Mouse (Mus musculus) lung, postnatal 0 days (tissue): ENCODE results near the gene Olfr1265. TPM values are rescaled to one million over a fixed set of nuclear protein-coding genes. Genes with fewer than 3 reads are reported as not detected.

Source experiments
- ATAC-seq: fragments of 200-750 bp; cut with Nextera tagmentation; 2 replicates; pipeline ENCODE4 v1.8.0; 2017; ENCODE audit warnings: moderate library complexity
- DNase-seq: peaks from one replicate; pipeline ENCODE4 v3.0.0-alpha.2; 2016; ENCODE audit warnings: low spot score
- H3K27ac ChIP-seq: fragments of 300-500 bp; sonication (generic); 2 replicates; pipeline ENCODE4 v1.5.1; 2014; ENCODE audit warnings: antibody characterized with exemption, mild to moderate bottlenecking, low read length, mixed read lengths
- H3K27me3 ChIP-seq: fragments of 300-500 bp; sonication (generic); replicated peaks from 2 replicates; pipeline ENCODE4 v1.6.1; 2014; ENCODE audit warnings: low read length, mixed read lengths; ENCODE audit not compliant: insufficient read depth
- H3K36me3 ChIP-seq: fragments of 300-500 bp; sonication (generic); 2 replicates; pipeline ENCODE4 v1.6.1; 2014; ENCODE audit warnings: low read length, mixed read lengths; ENCODE audit not compliant: insufficient read depth
- H3K4me1 ChIP-seq: fragments of 300-500 bp; sonication (generic); 2 replicates; pipeline ENCODE4 v1.6.1; 2014; ENCODE audit warnings: antibody characterized with exemption, low read depth, low read length, mixed read lengths; ENCODE audit not compliant: insufficient read depth
- H3K4me2 ChIP-seq: fragments of 300-500 bp; sonication (generic); replicated peaks from 2 replicates; pipeline ENCODE4 v1.6.1; 2014; ENCODE audit warnings: low read depth, mild to moderate bottlenecking, low read length, moderate library complexity, mixed read lengths
- H3K4me3 ChIP-seq: fragments of 300-500 bp; sonication (generic); 2 replicates; pipeline ENCODE4 v1.5.1; 2014; ENCODE audit warnings: low read depth, low read length
- H3K9ac ChIP-seq: fragments of 300-500 bp; sonication (generic); replicated peaks from 2 replicates; pipeline ENCODE4 v1.6.1; 2014; ENCODE audit warnings: low read depth, mild to moderate bottlenecking
- H3K9me3 ChIP-seq: fragments of 300-500 bp; sonication (generic); 2 replicates; pipeline ENCODE4 v1.6.1; 2016; ENCODE audit warnings: low read length, mixed read lengths
- CTCF ChIP-seq: IDR thresholded peaks from 2 replicates; pipeline ENCODE4 v1.5.1; 2016; ENCODE audit warnings: antibody characterized with exemption, mild to moderate bottlenecking
- EP300 ChIP-seq: IDR thresholded peaks from 2 replicates; pipeline ENCODE4 v1.6.1; 2016; ENCODE audit warnings: antibody characterized with exemption, mild to moderate bottlenecking, control low read depth
- WGBS: fragments of 180-500 bp; shearing (Covaris S2); extraction: QIAGEN DNeasy Blood & Tissue Kit; methylation state at CpG from one replicate; pipeline ENCODE4 v1.1.7; 2014; 5-methylcytosine and 5-hydroxymethylcytosine counted together
- polyA plus RNA-seq: library from polyadenylated mRNA; unstranded; fragments of >200 nt; fragmentation: Nextera tagmentation; extraction: Ambion mirVana; gene quantifications from 2 replicates; pipeline ENCODE4 v1.2.1, GENCODE M21; 2015

Gene Olfr1265
- not detected in 2 replicates for polyA plus RNA-seq

DNA sequence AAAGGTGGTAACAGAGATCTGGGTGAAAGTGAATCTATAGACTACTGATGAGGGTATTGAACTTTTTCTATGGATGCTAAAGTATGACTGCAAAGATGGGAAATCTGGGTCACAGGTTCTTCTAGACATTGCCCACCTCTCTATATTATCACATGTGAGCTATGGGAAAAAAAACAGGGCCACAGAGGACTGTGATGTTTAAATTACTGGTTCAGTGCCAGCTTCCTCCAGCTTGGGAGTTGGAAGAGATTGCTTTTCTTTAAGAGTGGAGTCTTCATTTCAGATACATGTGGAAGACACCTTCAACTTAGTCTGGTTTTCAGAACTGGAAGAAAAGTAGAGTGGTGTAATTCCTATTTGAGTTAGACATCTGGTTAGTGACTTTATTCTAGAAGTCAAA lies at the start of gene Olfr1265:
TSS of gene Olfr1265 (plus strand) at position 301 of the 400 bp plus-strand sequence.
- Histone ChIP-seq H3K27ac (no peak within 1 kb of the TSS), H3K4me1 (no peaks in the 10 kb centered on the region), H3K9me3 (no peaks in the 10 kb centered on the region), H3K36me3 (no peaks in the 10 kb centered on the region), H3K4me3 (no peak within 1 kb of the TSS), H3K27me3 (no peaks in the 10 kb centered on the region), H3K4me2 (no peak within 1 kb of the TSS), H3K9ac (no peak within 1 kb of the TSS)
- TF ChIP-seq CTCF (no peak), EP300 (no peak)
- ATAC-seq: no peak
- no peak for DNase-seq

DNA sequence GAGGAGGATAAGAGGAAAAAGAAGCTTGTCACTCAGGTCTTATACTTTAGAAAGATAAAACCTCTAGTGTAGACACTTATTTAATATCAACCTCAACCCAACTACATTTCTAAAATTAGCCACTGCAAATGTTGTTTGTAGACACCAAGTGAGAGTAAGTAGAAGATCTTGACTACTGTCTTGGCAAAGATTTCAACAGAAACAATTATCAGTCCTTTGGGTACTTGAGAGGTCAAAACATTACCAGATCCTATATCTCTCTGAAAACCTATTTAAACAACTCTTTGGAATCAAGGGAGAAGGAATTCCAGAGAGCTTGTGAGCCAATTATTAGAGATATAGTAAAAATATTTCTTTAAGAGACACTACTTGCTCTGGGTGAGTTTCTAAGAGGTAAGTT lies 44.2 kb upstream of the Olfr1265 start, which contains the start of gene Olfr1261:
TSS of gene Olfr1261 (plus strand) at position 301 of the 400 bp plus-strand sequence.
- H3K9ac ChIP-seq: no peak within 1 kb of the TSS
- no peaks in the 10 kb centered on the region for H3K9me3 ChIP-seq
- H3K27ac ChIP-seq: no peak within 1 kb of the TSS
- ATAC-seq (no peak), DNase-seq (no peak)
- no peak within 1 kb of the TSS for H3K4me2 ChIP-seq
- no peaks in the 10 kb centered on the region for H3K4me1 ChIP-seq
- TF ChIP-seq CTCF (no peak), EP300 (no peak)
- H3K36me3 ChIP-seq: no peaks in the 10 kb centered on the region
- H3K27me3 ChIP-seq: no peaks in the 10 kb centered on the region
- no peak within 1 kb of the TSS for H3K4me3 ChIP-seq

DNA sequence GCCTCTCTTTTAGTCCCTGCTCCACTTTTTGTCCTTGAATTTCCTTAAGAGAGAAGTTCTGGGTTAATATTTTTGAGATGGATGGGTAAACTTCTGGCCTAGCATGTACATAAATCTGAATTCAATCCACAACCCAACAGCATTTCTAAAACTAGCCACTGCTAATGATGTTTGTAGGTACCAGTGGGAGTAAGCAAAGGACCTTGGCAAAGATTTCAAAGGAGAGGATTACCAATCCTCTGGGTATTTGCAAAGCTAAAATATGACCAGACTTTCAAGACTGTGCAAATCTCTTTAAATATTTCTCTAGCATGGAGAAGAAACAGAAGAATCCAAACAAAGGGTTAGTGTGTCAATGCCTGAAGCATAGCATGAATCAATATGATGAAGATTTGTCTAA lies 35.3 kb upstream of the Olfr1265 start, which contains the start of gene Olfr1262:
TSS of gene Olfr1262 (plus strand) at position 301 of the 400 bp plus-strand sequence.
- no peak for TF ChIP-seq EP300
- TF ChIP-seq CTCF: no peak
- H3K4me1 ChIP-seq: no peaks in the 10 kb centered on the region
- H3K4me3 ChIP-seq: no peak within 1 kb of the TSS
- ATAC-seq (no peak), DNase-seq (no peak)
- no peaks in the 10 kb centered on the region for H3K9me3 ChIP-seq
- no peaks in the 10 kb centered on the region for H3K27me3 ChIP-seq
- H3K4me2 ChIP-seq: no peak within 1 kb of the TSS
- H3K27ac ChIP-seq: no peak within 1 kb of the TSS
- H3K36me3 ChIP-seq: no peaks in the 10 kb centered on the region
- no peak within 1 kb of the TSS for H3K9ac ChIP-seq

DNA sequence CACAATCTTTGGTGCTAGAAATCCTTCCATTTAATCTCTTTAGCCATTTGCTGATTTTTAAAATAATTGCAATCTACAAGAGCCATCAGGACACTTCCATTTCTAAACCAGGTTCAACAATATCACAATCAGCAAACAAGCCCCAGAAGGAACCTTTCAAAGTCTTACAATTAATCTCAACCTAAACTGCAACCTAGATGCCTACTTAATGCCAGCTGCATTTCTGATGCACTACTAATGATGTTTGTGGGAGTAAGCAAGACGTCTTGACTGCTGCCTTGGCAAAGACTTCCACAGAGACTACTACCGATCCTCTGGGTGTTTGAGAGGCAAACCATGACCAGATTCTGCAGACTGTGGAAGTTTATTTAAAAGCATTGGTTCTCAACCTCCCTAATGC lies 23.3 kb upstream of the Olfr1265 start, which contains the start of gene Olfr1263:
TSS of gene Olfr1263 (plus strand) at position 301 of the 400 bp plus-strand sequence.
- ATAC-seq: no peak
- no peaks in the 10 kb centered on the region for H3K36me3 ChIP-seq
- H3K4me2 ChIP-seq: no peak within 1 kb of the TSS
- no peaks in the 10 kb centered on the region for H3K27me3 ChIP-seq
- WGBS: 65% methylated on average over 2 of the region's 2 CpGs
- no peak within 1 kb of the TSS for H3K4me3 ChIP-seq
- H3K9ac ChIP-seq: no peak within 1 kb of the TSS
- no peaks in the 10 kb centered on the region for H3K9me3 ChIP-seq
- no peak within 1 kb of the TSS for H3K27ac ChIP-seq
- H3K4me1 ChIP-seq: no peaks in the 10 kb centered on the region
- DNase-seq: no peak
- TF ChIP-seq EP300: no peak
- no peak for TF ChIP-seq CTCF

DNA sequence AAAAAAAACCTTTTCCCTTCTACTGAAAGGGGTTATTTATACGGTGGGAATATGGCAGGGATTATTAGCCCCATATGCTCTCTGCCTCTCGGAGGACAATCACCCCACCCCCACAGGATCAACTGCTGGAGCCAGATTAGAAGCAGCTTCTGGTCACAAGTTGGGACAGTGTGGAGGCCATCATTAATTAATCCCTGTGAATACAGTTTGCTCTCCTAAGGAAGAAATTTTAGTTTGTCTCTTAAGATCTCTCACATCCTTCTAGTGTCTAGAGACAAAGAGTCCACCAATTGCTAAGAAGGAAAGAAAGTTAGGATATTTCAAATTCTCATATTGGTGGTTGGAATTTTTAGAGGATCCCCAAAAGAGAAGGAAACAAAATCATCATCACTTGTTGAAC lies 9.7 kb upstream of the Olfr1265 start, which contains the start of gene Olfr1264:
TSS of gene Olfr1264 (minus strand) at position 101 of the 400 bp plus-strand sequence.
- no peak for DNase-seq
- H3K4me2 ChIP-seq: no peak within 1 kb of the TSS
- no peaks in the 10 kb centered on the region for H3K4me1 ChIP-seq
- no peaks in the 10 kb centered on the region for H3K9me3 ChIP-seq
- no peaks in the 10 kb centered on the region for H3K27me3 ChIP-seq
- no peak within 1 kb of the TSS for H3K4me3 ChIP-seq
- TF ChIP-seq EP300 (no peak), CTCF (no peak)
- no peak within 1 kb of the TSS for H3K27ac ChIP-seq
- no peaks in the 10 kb centered on the region for H3K36me3 ChIP-seq
- no peak within 1 kb of the TSS for H3K9ac ChIP-seq
- WGBS: 77% methylated on average over 2 of the region's 2 CpGs
- no peak for ATAC-seq

DNA sequence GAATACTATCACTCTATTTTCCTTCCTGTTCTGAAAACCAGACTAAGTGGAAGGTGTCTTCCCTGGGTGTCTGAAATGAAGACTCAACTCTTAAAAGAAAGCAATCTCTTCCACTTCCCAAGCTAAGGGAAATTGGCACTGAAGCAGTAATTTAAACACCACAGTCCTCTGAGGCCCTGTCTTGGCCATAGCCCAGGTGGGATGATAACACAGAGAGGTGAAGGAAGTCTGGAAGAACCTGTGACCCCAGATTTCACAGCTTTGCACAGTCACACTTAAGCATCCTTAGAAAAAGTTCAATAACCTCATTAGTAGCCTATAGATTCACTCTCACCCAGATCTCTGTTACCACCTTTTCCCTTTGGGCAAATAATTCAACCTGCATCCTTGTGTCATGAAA lies 28.4 kb downstream of the Olfr1265 start, which contains the start of gene Olfr140:
TSS of gene Olfr140 (minus strand) at position 101 of the 400 bp plus-strand sequence.
- no peak within 1 kb of the TSS for H3K4me3 ChIP-seq
- DNase-seq (no peak), ATAC-seq (no peak)
- H3K36me3 ChIP-seq: no peaks in the 10 kb centered on the region
- TF ChIP-seq EP300 (no peak), CTCF (no peak)
- H3K27me3 ChIP-seq: no peaks in the 10 kb centered on the region
- no peaks in the 10 kb centered on the region for H3K9me3 ChIP-seq
- H3K27ac ChIP-seq: no peak within 1 kb of the TSS
- H3K4me1 ChIP-seq: no peaks in the 10 kb centered on the region
- H3K9ac ChIP-seq: no peak within 1 kb of the TSS
- no peak within 1 kb of the TSS for H3K4me2 ChIP-seq

DNA sequence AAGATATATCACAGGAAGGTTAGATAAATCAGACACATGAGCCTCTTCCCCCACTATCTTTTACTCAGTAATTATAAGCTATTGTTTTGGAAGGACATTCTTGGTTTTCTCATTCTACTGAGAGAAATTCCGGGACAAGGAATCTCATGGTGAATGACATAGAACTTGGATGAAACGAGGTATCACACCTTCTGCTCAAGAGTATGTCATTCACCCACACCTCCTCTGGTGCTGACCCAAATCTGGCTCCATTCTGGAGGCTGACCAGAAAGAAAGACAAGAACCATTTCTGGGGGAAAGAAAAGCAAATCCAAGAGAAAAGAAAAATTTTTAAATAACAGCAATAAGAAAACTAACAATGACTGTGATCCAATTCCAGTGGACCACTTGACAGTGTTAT lies 34.9 kb downstream of the Olfr1265 start:
- Histone ChIP-seq H3K27ac (no peak overlapping the region), H3K9me3 (no peaks in the 10 kb centered on the region), H3K4me2 (no peak overlapping the region), H3K9ac (no peak overlapping the region), H3K36me3 (no peaks in the 10 kb centered on the region), H3K27me3 (no peaks in the 10 kb centered on the region), H3K4me3 (no peak overlapping the region), H3K4me1 (no peaks in the 10 kb centered on the region)
- no peak for DNase-seq
- WGBS: 58% methylated on average over 2 of the region's 2 CpGs
- ATAC-seq: no peak
- no peak for TF ChIP-seq CTCF
- no peak for TF ChIP-seq EP300

Other genes starting within 250 kb of the Olfr1265 start
- not detected in 2 replicates for gene Olfr1254, start 241.7 kb upstream of the Olfr1265 start, polyA plus RNA-seq
- not detected in 2 replicates for gene Olfr1255, start 223.3 kb upstream of the Olfr1265 start, polyA plus RNA-seq
- not detected in 2 replicates for gene Olfr1256, start 193.8 kb upstream of the Olfr1265 start, polyA plus RNA-seq
- not detected in 2 replicates for gene Olfr48, start 187.1 kb upstream of the Olfr1265 start, polyA plus RNA-seq
- not detected in 2 replicates for gene Olfr1257, start 156.9 kb upstream of the Olfr1265 start, polyA plus RNA-seq
- not detected in 2 replicates for gene Olfr1258, start 108.0 kb upstream of the Olfr1265 start, polyA plus RNA-seq
- not detected in 2 replicates for gene Olfr1259, start 86.7 kb upstream of the Olfr1265 start, polyA plus RNA-seq
- gene Olfr1260, start 61.0 kb upstream of the Olfr1265 start, polyA plus RNA-seq: not detected in 2 replicates
- gene Olfr1261, start 44.1 kb upstream of the Olfr1265 start, polyA plus RNA-seq: not detected in 2 replicates
- not detected in 2 replicates for gene Olfr1262, start 35.2 kb upstream of the Olfr1265 start, polyA plus RNA-seq
- not detected in 2 replicates for gene Olfr1263, start 23.2 kb upstream of the Olfr1265 start, polyA plus RNA-seq
- gene Olfr1264, start 9.8 kb upstream of the Olfr1265 start, polyA plus RNA-seq: not detected in 2 replicates
- not detected in 2 replicates for gene Olfr140, start 28.3 kb downstream of the Olfr1265 start, polyA plus RNA-seq
- not detected in 2 replicates for gene Olfr1269, start 86.1 kb downstream of the Olfr1265 start, polyA plus RNA-seq
- not detected in 2 replicates for gene Olfr32, start 107.0 kb downstream of the Olfr1265 start, polyA plus RNA-seq
- gene Olfr1270, start 117.8 kb downstream of the Olfr1265 start, polyA plus RNA-seq: not detected in 2 replicates
- not detected in 2 replicates for gene Olfr1506, start 189.2 kb downstream of the Olfr1265 start, polyA plus RNA-seq
- not detected in 2 replicates for gene Olfr142, start 222.3 kb downstream of the Olfr1265 start, polyA plus RNA-seq
- gene Olfr1271, start 235.7 kb downstream of the Olfr1265 start, polyA plus RNA-seq: not detected in 2 replicates